In the genomic region with DNA sequence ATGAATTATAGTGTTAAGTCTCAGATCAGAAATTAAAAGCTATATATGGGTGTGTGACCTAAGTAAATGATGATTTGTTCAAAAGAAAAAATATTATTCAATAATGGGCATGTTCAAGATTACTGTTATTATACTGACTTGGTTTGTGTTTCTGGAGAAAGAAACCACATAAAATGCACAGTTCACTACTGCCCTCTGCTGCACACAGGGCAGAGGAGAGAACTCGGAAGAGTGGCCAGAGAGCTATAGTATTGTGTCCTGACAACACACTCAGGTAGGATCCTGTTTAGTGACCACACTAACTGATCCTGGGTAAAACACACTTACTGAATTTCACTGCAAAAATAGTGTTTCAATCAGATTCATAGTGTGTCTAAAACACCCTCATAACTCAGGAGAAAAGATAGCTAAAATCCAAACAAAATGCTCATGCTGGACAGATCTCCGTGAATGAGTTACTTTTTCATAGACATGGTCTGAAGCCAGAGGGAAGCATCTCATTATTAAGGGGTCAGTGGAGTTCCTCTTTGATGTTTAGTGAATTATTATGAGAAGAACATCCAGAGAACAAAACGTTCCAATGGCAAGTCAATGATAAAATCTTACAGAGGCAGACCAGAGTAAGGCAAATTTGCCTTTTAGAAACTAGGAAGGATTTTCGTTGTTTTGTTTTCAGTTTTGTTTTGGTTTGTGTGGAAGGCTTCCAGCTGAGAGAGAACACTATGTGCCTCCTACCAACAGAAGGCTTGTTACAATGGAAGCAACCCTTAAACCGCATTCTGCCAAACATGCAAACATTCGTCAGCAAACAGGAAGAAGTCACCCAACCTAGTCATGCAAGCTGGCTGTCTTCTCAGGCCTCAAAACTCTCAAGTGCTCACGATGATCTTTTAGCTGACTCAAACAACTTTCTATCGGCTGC, we compare ENCODE assay signal across 8 mouse cellular contexts.
DNase-seq lines count a peak whose midpoint lies in the region; ATAC-seq lines count a peak whose summit lies in the region.

No protein-coding gene starts in this region.

- no peaks in the 10 kb centered on the region for H3K9me3 ChIP-seq in embryonic facial prominence, embryonic 11.5 days (replicated peaks; ENCODE audit: control insufficient read depth, low read length)
- no peaks in the 10 kb centered on the region for H3K9me3 ChIP-seq in lung, embryonic 15.5 days

- no peak overlapping the region for H3K4me3 ChIP-seq in embryonic facial prominence, embryonic 11.5 days (ENCODE audit: low read depth, low read length)
- no peak overlapping the region for H3K4me3 ChIP-seq in lung, embryonic 15.5 days

- peak; percentile 5 for DNase-seq in T-cell, adult 2 months (ENCODE audit: low spot score)
- DNase-seq in embryonic facial prominence, embryonic 11.5 days (ENCODE audit: low spot score), result peak; percentile 57
- peak; percentile 56 to 60 for DNase-seq in heart, postnatal 36 days
- peak; percentile 42 for DNase-seq in large intestine, adult 2 months (ENCODE audit: low read depth, low spot score)
- DNase-seq in ovary, postnatal 14 days (ENCODE audit: low spot score), result peak; percentile 56
- peak; percentile 44 to 54 for DNase-seq in urinary bladder, postnatal 36 days (ENCODE audit: low spot score in 2 of 2)

- no peak overlapping the region for H3K4me2 ChIP-seq in embryonic facial prominence, embryonic 11.5 days (ENCODE audit: low read depth, low read length)
- 0 out of 2 replicates have a peak overlapping the region, but pooled peaks have one; percentile 4 for H3K4me2 ChIP-seq in lung, embryonic 15.5 days

- H3K4me1 ChIP-seq in embryonic facial prominence, embryonic 11.5 days (ENCODE audit: control insufficient read depth, insufficient read depth, low read length), result no peaks in the 10 kb centered on the region
- H3K4me1 ChIP-seq in lung, embryonic 15.5 days, result no peaks in the 10 kb centered on the region

- WGBS in embryonic facial prominence, embryonic 11.5 days, result 54% methylated on average over 8 of the region's 8 CpGs
- WGBS in large intestine, adult 2 months, result 50% methylated on average over 8 of the region's 8 CpGs
- WGBS in lung, embryonic 15.5 days, result 42% methylated on average over 8 of the region's 8 CpGs

- H3K27me3 ChIP-seq in embryonic facial prominence, embryonic 11.5 days (ENCODE audit: control insufficient read depth, insufficient read depth, low read length), result no peaks in the 10 kb centered on the region
- no peaks in the 10 kb centered on the region for H3K27me3 ChIP-seq in lung, embryonic 15.5 days

- intact Hi-C loops in heart, postnatal 36 days (cut with DNase I), result loop anchor here (1.0 to 5.0 kb wide), 3 partner anchors 164 to 889 kb away; no protein-coding TSS in a partner anchor

- H3K36me3 ChIP-seq in embryonic facial prominence, embryonic 11.5 days (replicated peaks; ENCODE audit: control insufficient read depth, insufficient read depth, low read depth, low read length), result no peaks in the 10 kb centered on the region
- no peaks in the 10 kb centered on the region for H3K36me3 ChIP-seq in lung, embryonic 15.5 days

- no peak overlapping the region for H3K27ac ChIP-seq in embryonic facial prominence, embryonic 11.5 days (replicated peaks; ENCODE audit: low read depth, low read length)
- H3K27ac ChIP-seq in lung, embryonic 15.5 days, result no peak overlapping the region

- ATAC-seq in CD4-positive, CD25-positive, alpha-beta regulatory T cell, adult 4 months, result peak; percentile 87
- no peak for ATAC-seq in embryonic facial prominence, embryonic 11.5 days (replicated peaks; ENCODE audit: insufficient number of reproducible peaks, low FRiP score, low TSS enrichment, low read depth)
- ATAC-seq in lung, embryonic 15.5 days (ENCODE audit: borderline replicate concordance, extremely low read depth, low FRiP score, low TSS enrichment), result no peak

- no peak overlapping the region for H3K9ac ChIP-seq in embryonic facial prominence, embryonic 11.5 days (replicated peaks; ENCODE audit: low read length)
- H3K9ac ChIP-seq in lung, embryonic 15.5 days, result no peak overlapping the region

Comparison
In these comparisons a context has a peak if more than half of its experiments do, and no peak if none do; other contexts are left out.
1. DNase-seq: peak in every context shown above with its lines; median percentile 58 in heart, postnatal 36 days; 57 in embryonic facial prominence, embryonic 11.5 days; 56 in ovary, postnatal 14 days; 49 in urinary bladder, postnatal 36 days; 42 in large intestine, adult 2 months; 5 in T-cell, adult 2 months.